ENCODE assay signal across 10 mouse cellular contexts in the genomic region with DNA sequence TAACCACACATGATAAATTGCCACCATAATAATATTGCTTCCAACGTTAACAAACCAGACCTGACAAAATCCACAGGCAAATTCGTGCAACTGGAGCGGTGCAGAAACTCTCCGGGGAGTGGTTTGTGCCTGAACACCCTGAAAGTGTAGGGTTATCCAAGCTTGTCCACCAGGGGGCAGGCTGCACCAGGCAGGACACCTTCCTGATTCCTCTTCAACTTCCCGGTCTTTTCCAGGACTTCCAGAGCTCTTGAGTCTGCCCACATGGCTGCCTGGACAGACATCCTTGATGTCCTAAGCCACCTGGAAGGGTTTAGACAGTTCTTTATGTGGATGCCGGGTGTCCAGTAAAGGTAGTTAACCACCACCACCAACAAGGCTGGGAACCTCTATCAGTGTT. TPM values are rescaled to one million over a fixed set of nuclear protein-coding genes. Genes with fewer than 3 reads are reported as not detected.
DNase-seq lines count a peak whose midpoint lies in the region; ATAC-seq and TF ChIP-seq lines count a peak whose summit lies in the region.
"Had no signal": no experiment of that assay in that cellular context is flagged by ENCODE, and none has a peak within 500 bp of the region (broad histone marks: within the 10 kb centered on the region; RNA-seq: fewer than 3 reads in every experiment).

No protein-coding gene starts in this region.

- H3K36me3 ChIP-seq in heart, adult 2 months (ENCODE audit: control insufficient read depth, insufficient read depth, low read length) = no peaks in the 10 kb centered on the region
- no peaks in the 10 kb centered on the region for H3K36me3 ChIP-seq in heart, embryonic 12.5 days
- no peaks in the 10 kb centered on the region for H3K36me3 ChIP-seq in spleen, adult 2 months (ENCODE audit: control insufficient read depth, insufficient read depth, low read length)
- H3K36me3 ChIP-seq: midbrain, embryonic 12.5 days had no signal

- TF ChIP-seq CTCF in heart, adult 2 months (IDR thresholded peaks at IDR 0.05) = peak; percentile 86
- peak; percentile 55; the same call in 1 of the 2 replicates for TF ChIP-seq CTCF in spleen, adult 2 months (IDR thresholded peaks at IDR 0.05; ENCODE audit: extremely low read depth, insufficient read depth, insufficient read length, insufficient replicate concordance)

- H3K4me2 ChIP-seq in heart, embryonic 12.5 days = no peak overlapping the region
- H3K4me2 ChIP-seq: midbrain, embryonic 12.5 days had no signal

- H3K4me3 ChIP-seq in heart, adult 2 months = no peak overlapping the region
- no peak overlapping the region for H3K4me3 ChIP-seq in heart, embryonic 12.5 days
- H3K4me3 ChIP-seq in spleen, adult 2 months (ENCODE audit: extremely low read depth, insufficient read depth, insufficient read length) = no peak overlapping the region
- H3K4me3 ChIP-seq: midbrain, embryonic 12.5 days had no signal

- TF ChIP-seq POLR2A in heart, adult 2 months (IDR thresholded peaks at IDR 0.05; ENCODE audit: insufficient read depth, low read depth, low read length) = no peak
- TF ChIP-seq POLR2A in spleen, adult 2 months (IDR thresholded peaks at IDR 0.05; ENCODE audit: low read depth, low read length) = no peak

- intact Hi-C loops in heart, adult 2 months (cut with DNase I) = loop anchor here (5.0 kb wide), 2 partner anchors 94 to 124 kb away; no protein-coding TSS in a partner anchor

- H3K9ac ChIP-seq in heart, adult 2 months (ENCODE audit: low read depth, low read length) = no peak overlapping the region
- H3K9ac ChIP-seq in heart, embryonic 12.5 days = no peak overlapping the region
- H3K9ac ChIP-seq: midbrain, embryonic 12.5 days had no signal

- H3K79me2 ChIP-seq in heart, adult 2 months (replicated peaks; ENCODE audit: control insufficient read depth, insufficient read depth, low read length) = no peaks in the 10 kb centered on the region

- TF ChIP-seq EP300 in heart, adult 2 months (IDR thresholded peaks at IDR 0.05; ENCODE audit: insufficient read depth, low read depth, low read length) = 0 out of 2 replicates have a peak, but pooled peaks have one; percentile 42

- no peaks in the 10 kb centered on the region for H3K27me3 ChIP-seq in heart, adult 2 months (ENCODE audit: control insufficient read depth, insufficient read depth, low read length)
- H3K27me3 ChIP-seq in heart, embryonic 12.5 days (replicated peaks) = no peaks in the 10 kb centered on the region
- no peaks in the 10 kb centered on the region for H3K27me3 ChIP-seq in spleen, adult 2 months (ENCODE audit: control insufficient read depth, insufficient read depth, low read length)
- H3K27me3 ChIP-seq: midbrain, embryonic 12.5 days had no signal

- no peak for ATAC-seq in heart, embryonic 12.5 days (ENCODE audit: insufficient number of reproducible peaks, low FRiP score)

- DNase-seq in heart, adult 2 months = peak in 1 of 2 experiments; percentile 69
- DNase-seq in spleen, adult 2 months (ENCODE audit: low read depth in 1 of 2, low spot score in 2 of 2) = no peak
- no peak for DNase-seq in spleen, postnatal 36 days (ENCODE audit: low spot score in 2 of 2)
- peak; percentile 42 for DNase-seq in brain, adult 2 months (ENCODE audit: low read depth, low spot score)
- DNase-seq in induced T-regulatory cell, adult 2 months (ENCODE audit: low read depth) = peak; percentile 70
- peak; percentile 67 to 81 for DNase-seq in lung, postnatal 4 days
- DNase-seq in adipocyte (ENCODE audit: low spot score) = no peak

- 30% methylated on average over 6 of the region's 6 CpGs for WGBS in heart, adult 2 months
- 25% methylated on average over 6 of the region's 6 CpGs for WGBS in heart, embryonic 12.5 days
- WGBS in spleen, adult 2 months = 46% methylated on average over 6 of the region's 6 CpGs

- peaks cover 8% of the 10 kb centered on the region; the same call in 1 of the 2 replicates for H3K9me3 ChIP-seq in heart, embryonic 12.5 days (replicated peaks)
- H3K9me3 ChIP-seq: midbrain, embryonic 12.5 days had no signal

- peaks cover 4% of the 10 kb centered on the region; the same call in 1 of the 2 replicates for H3K4me1 ChIP-seq in heart, adult 2 months (ENCODE audit: control insufficient read depth, insufficient read depth, low read length)
- H3K4me1 ChIP-seq in heart, embryonic 12.5 days (replicated peaks) = 0 out of 2 replicates have a peak, but pooled peaks cover under 1% of the 10 kb centered on the region
- H3K4me1 ChIP-seq in spleen, adult 2 months (ENCODE audit: control insufficient read depth, insufficient read depth, insufficient read length) = no peaks in the 10 kb centered on the region
- H3K4me1 ChIP-seq: midbrain, embryonic 12.5 days had no signal

- no peak overlapping the region for H3K27ac ChIP-seq in heart, adult 2 months
- no peak overlapping the region for H3K27ac ChIP-seq in heart, embryonic 12.5 days (ENCODE audit: poor library complexity, severe bottlenecking)
- no peak overlapping the region for H3K27ac ChIP-seq in spleen, adult 2 months (ENCODE audit: insufficient read depth, low read length)
- H3K27ac ChIP-seq: midbrain, embryonic 12.5 days had no signal

RNA-seq across cellular contexts. Expression of a gene that starts 9.3 kb away (rescaled TPM):
- 1 to 10 TPM; 5.2 to 5.7 TPM for total RNA-seq in heart, adult 2 months (2021)
- 10.0 and 11.0 TPM in 2 replicates for polyA plus RNA-seq in heart, adult 2 months (2012; rRNA removed)
- polyA plus RNA-seq in heart, embryonic 12.5 days (2016; fragmentation: Nextera tagmentation; extraction: Ambion mirVana) = 4.5 TPM in 2 replicates
- polyA plus RNA-seq in spleen, adult 2 months (2012; rRNA removed) = 6.9 and 10.2 TPM in 2 replicates

RNA-seq across cellular contexts. Expression of a gene that starts 16.5 kb away (rescaled TPM):
- total RNA-seq in heart, adult 2 months (2021) = not detected
- not detected in 2 replicates for polyA plus RNA-seq in heart, adult 2 months (2012; rRNA removed)
- not detected in 2 replicates for polyA plus RNA-seq in heart, embryonic 12.5 days (2016; fragmentation: Nextera tagmentation; extraction: Ambion mirVana)
- not detected in 2 replicates for polyA plus RNA-seq in spleen, adult 2 months (2012; rRNA removed)
- polyA plus RNA-seq: heart, embryonic 16.5 days; midbrain, embryonic 12.5 days had no signal

RNA-seq across cellular contexts. Expression of a gene that starts 17.8 kb away (rescaled TPM):
- 1 to 10 TPM; 3.3 to 4.3 TPM for total RNA-seq in heart, adult 2 months (2021)
- polyA plus RNA-seq in heart, adult 2 months (2012; rRNA removed) = 2.8 and 2.9 TPM in 2 replicates
- 11.2 and 12.3 TPM in 2 replicates for polyA plus RNA-seq in heart, embryonic 12.5 days (2016; fragmentation: Nextera tagmentation; extraction: Ambion mirVana)
- 7.4 and 11.5 TPM in 2 replicates for polyA plus RNA-seq in spleen, adult 2 months (2012; rRNA removed)

RNA-seq across cellular contexts. Expression of a gene that starts 19.7 kb away (rescaled TPM):
- not detected for total RNA-seq in heart, adult 2 months (2021)
- not detected in 2 replicates for polyA plus RNA-seq in heart, adult 2 months (2012; rRNA removed)
- polyA plus RNA-seq in heart, embryonic 12.5 days (2016; fragmentation: Nextera tagmentation; extraction: Ambion mirVana) = 0.23 and 0.51 TPM in 2 replicates
- not detected in 2 replicates for polyA plus RNA-seq in spleen, adult 2 months (2012; rRNA removed)
- polyA plus RNA-seq: heart, embryonic 16.5 days had no signal

RNA-seq across cellular contexts. Expression of a gene that starts 24.5 kb away (rescaled TPM):
- total RNA-seq in heart, adult 2 months (2021) = 1 to 10 TPM; 5.3 to 7.6 TPM
- 1.00 and 4.0 TPM in 2 replicates for polyA plus RNA-seq in heart, adult 2 months (2012; rRNA removed)
- polyA plus RNA-seq in heart, embryonic 12.5 days (2016; fragmentation: Nextera tagmentation; extraction: Ambion mirVana) = 14.9 and 18.1 TPM in 2 replicates
- polyA plus RNA-seq in spleen, adult 2 months (2012; rRNA removed) = 3.6 and 3.9 TPM in 2 replicates

Comparison
In these comparisons a context has a peak if more than half of its experiments do, and no peak if none do; other contexts are left out.
1. DNase-seq: peak in brain, adult 2 months (single experiment), induced T-regulatory cell, adult 2 months (single experiment) and lung, postnatal 4 days (2 of 2); none in spleen, adult 2 months (0 of 2), spleen, postnatal 36 days (0 of 2) and adipocyte (single experiment).